Mouse (Mus musculus): ENCODE measurements around the gene Mdm1.
A peak's percentile ranks its signal among the peaks of the same experiment; 100 is the strongest.
"Not testable (repeated sequence)": the region's sequence is repeated elsewhere in the genome, so short reads cannot be mapped to it uniquely, and the experiment has no call there.

Mdm1 gene

GRCm38 (mm10) chr10:118125776-118126445 is 15.7 kb upstream of the Mdm1 start:
- no peak for DNase-seq

- DNase-seq, result no peak
Observed at GRCm38 (mm10) chr10:118129001-118129682, 12.5 kb upstream of the Mdm1 start.

GRCm38 (mm10) chr10:118130016-118130415 is 11.6 kb upstream of the Mdm1 start:
- no peak for DNase-seq

- DNase-seq, result no peak
Observed at GRCm38 (mm10) chr10:118132993-118133392, 8.6 kb upstream of the Mdm1 start.

- DNase-seq, result no peak
Observed at GRCm38 (mm10) chr10:118138508-118138907, 3.1 kb upstream of the Mdm1 start.

- no peak for DNase-seq
Observed at GRCm38 (mm10) chr10:118139837-118140570, 1.6 kb upstream of the Mdm1 start.

- no peak for DNase-seq
Observed at GRCm38 (mm10) chr10:118141884-118142801, 532 bp downstream of the Mdm1 start.

GRCm38 (mm10) chr10:118149381-118149780 is 7.8 kb downstream of the Mdm1 start:
- DNase-seq, result no peak

GRCm38 (mm10) chr10:118150866-118151265 is 9.3 kb downstream of the Mdm1 start:
- no peak for DNase-seq

- peak; percentile 14 for DNase-seq
Observed at GRCm38 (mm10) chr10:118155932-118156331, 14.3 kb downstream of the Mdm1 start.

GRCm38 (mm10) chr10:118161131-118161530 is 19.5 kb downstream of the Mdm1 start:
- peak; percentile 36 for DNase-seq

- no peak for DNase-seq
Observed at GRCm38 (mm10) chr10:118169212-118169611, 27.6 kb downstream of the Mdm1 start.

- DNase-seq, result no peak
Observed at GRCm38 (mm10) chr10:118172416-118172815, 30.8 kb downstream of the Mdm1 start.

- DNase-seq, result no peak
Observed at GRCm38 (mm10) chr10:118172876-118173275, 31.3 kb downstream of the Mdm1 start.

- not testable (repeated sequence) for DNase-seq
Observed at GRCm38 (mm10) chr10:118175542-118175941, 33.9 kb downstream of the Mdm1 start.

GRCm38 (mm10) chr10:118178735-118179151 is 37.1 kb downstream of the Mdm1 start:
- no peak for DNase-seq

- DNase-seq, result no peak
Observed at GRCm38 (mm10) chr10:118179265-118179664, 37.7 kb downstream of the Mdm1 start.

- DNase-seq, result not testable (repeated sequence)
Observed at GRCm38 (mm10) chr10:118195150-118195549, 53.5 kb downstream of the Mdm1 start.

- DNase-seq, result no peak
Observed at GRCm38 (mm10) chr10:118204642-118205041, 63.0 kb downstream of the Mdm1 start, which contains the start of gene Il22. TSS of gene Il22 (plus strand) at chr10:118204942.

- not testable (repeated sequence) for DNase-seq
Observed at GRCm38 (mm10) chr10:118215719-118216393, 74.2 kb downstream of the Mdm1 start.

All from lung, postnatal 14 days (tissue).